Mouse (Mus musculus) thymus, postnatal 4 days (tissue): Measurements from ENCODE around the gene Bad.

ENCODE experiments used
- DNase-seq: peaks from one replicate; pipeline ENCODE4 v3.0.0; 2021

The Bad gene

GRCm38 (mm10) chr19:6969665-6970381, 28.2 kb downstream of the Bad start:
- peak; percentile 88 for DNase-seq

- no peak for DNase-seq
Measured at GRCm38 (mm10) chr19:6970460-6971085, 28.9 kb downstream of the Bad start.

GRCm38 (mm10) chr19:6971644-6972043, 30.0 kb downstream of the Bad start:
- DNase-seq = no peak

- no peak for DNase-seq
Measured at GRCm38 (mm10) chr19:6972247-6972917, 30.7 kb downstream of the Bad start.

GRCm38 (mm10) chr19:6973581-6974190, 32.0 kb downstream of the Bad start:
- no peak for DNase-seq

GRCm38 (mm10) chr19:6974211-6975205, 32.8 kb downstream of the Bad start, which contains the start of gene Ppp1r14b:
Gene Ppp1r14b (plus strand): TSS chr19:6974968.
- peak; percentile 91 for DNase-seq

- peak; percentile 89 for DNase-seq
Measured at GRCm38 (mm10) chr19:6975537-6976521, 34.2 kb downstream of the Bad start, which contains the start of gene Plcb3. Gene Plcb3 (minus strand): TSS chr19:6976470.

- DNase-seq = peak; percentile 39
Measured at GRCm38 (mm10) chr19:6977759-6978638, 36.3 kb downstream of the Bad start.

- no peak for DNase-seq
Measured at GRCm38 (mm10) chr19:6978639-6978974, 36.9 kb downstream of the Bad start.

GRCm38 (mm10) chr19:6979001-6979479, 37.4 kb downstream of the Bad start:
- peak; percentile 69 for DNase-seq

GRCm38 (mm10) chr19:6979486-6980380, 38.1 kb downstream of the Bad start:
- DNase-seq = peak; percentile 100

GRCm38 (mm10) chr19:6980381-6981093, 38.9 kb downstream of the Bad start, which contains the start of gene Fkbp2:
Gene Fkbp2 (minus strand): TSS chr19:6980501.
- peak; percentile 99 for DNase-seq

GRCm38 (mm10) chr19:6981465-6981864, 39.8 kb downstream of the Bad start:
- DNase-seq = no peak

- no peak for DNase-seq
Measured at GRCm38 (mm10) chr19:6983621-6984020, 42.0 kb downstream of the Bad start.

- no peak for DNase-seq
Measured at GRCm38 (mm10) chr19:6985300-6985699, 43.6 kb downstream of the Bad start.

GRCm38 (mm10) chr19:6985951-6986708, 44.5 kb downstream of the Bad start:
- no peak for DNase-seq
